Mouse (Mus musculus) myocyte (in vitro differentiated cells): Measurements from ENCODE around the gene Nxph4.

Experiments used
- POLR2A ChIP-seq: IDR thresholded peaks from one replicate; pipeline ENCODE4 v1.6.1; 2011; ENCODE audit warnings: low read depth, mild to moderate bottlenecking, control low read depth, moderate library complexity; ENCODE audit not compliant: insufficient read length
- REST ChIP-seq: IDR thresholded peaks from one replicate; pipeline ENCODE4 v1.6.1; 2011; ENCODE audit warnings: mild to moderate bottlenecking, control low read depth, moderate library complexity; ENCODE audit not compliant: insufficient read depth, insufficient read length
- TCF12 ChIP-seq: IDR thresholded peaks from one replicate; pipeline ENCODE4 v1.6.1; 2011; ENCODE audit warnings: mild to moderate bottlenecking, control low read depth; ENCODE audit not compliant: poor library complexity, insufficient read depth, severe bottlenecking

- TF ChIP-seq POLR2A (no peak), TCF12 (no peak), REST (no peak)
These were observed 22.1 kb downstream of the Nxph4 start for GRCm38 (mm10) chr10:127512307-127512666.
